Mouse (Mus musculus) myocyte (in vitro differentiated cells): ENCODE measurements around the gene Otop3. TPM values are rescaled to one million over a fixed set of nuclear protein-coding genes. Genes with fewer than 3 reads are reported as not detected.
A peak's percentile ranks its signal among the peaks of the same experiment; 100 is the strongest.

Source experiments
- H3K27me3 ChIP-seq: one replicate; pipeline ENCODE4 v1.6.1; 2011; ENCODE audit not compliant: control insufficient read depth, insufficient read depth, insufficient read length
- H3K36me3 ChIP-seq: one replicate; pipeline ENCODE4 v1.6.1; 2011; ENCODE audit not compliant: control insufficient read depth, insufficient read depth
- H3K4me2 ChIP-seq: one replicate; pipeline ENCODE4 v1.6.1; 2011; ENCODE audit warnings: low read depth, control low read depth
- H3K4me3 ChIP-seq: one replicate; pipeline ENCODE4 v1.5.1; 2011; ENCODE audit warnings: mild to moderate bottlenecking, control low read depth, moderate library complexity
- H3K79me2 ChIP-seq: one replicate; pipeline ENCODE4 v1.6.1; 2011; ENCODE audit not compliant: control insufficient read depth, insufficient read depth
- H3ac ChIP-seq: one replicate; pipeline ENCODE4 v1.6.1; 2011; ENCODE audit not compliant: control insufficient read depth, insufficient read length
- CEBPB ChIP-seq: IDR thresholded peaks from 2 replicates; pipeline ENCODE4 v1.6.1; 2011; ENCODE audit warnings: mild to moderate bottlenecking, moderate library complexity; ENCODE audit not compliant: poor library complexity, insufficient read depth, severe bottlenecking
- E2F4 ChIP-seq: IDR thresholded peaks from one replicate; pipeline ENCODE4 v1.6.1; 2011; ENCODE audit warnings: mild to moderate bottlenecking, control low read depth, moderate library complexity; ENCODE audit not compliant: insufficient read depth
- MAX ChIP-seq: IDR thresholded peaks from one replicate; pipeline ENCODE4 v1.6.1; 2011; ENCODE audit warnings: low read depth, mild to moderate bottlenecking, control low read depth
- MYOD1 ChIP-seq, 3 experiments: IDR thresholded peaks; one replicate each; pipeline ENCODE4 v1.6.1; 2011; ENCODE audit warnings: control low read depth in 2 of 3, low read depth in 2 of 3, mild to moderate bottlenecking in 2 of 3, moderate library complexity in 1 of 3; ENCODE audit not compliant: insufficient read length in 2 of 3, control insufficient read depth in 1 of 3
- MYOG ChIP-seq, 3 experiments: IDR thresholded peaks; one replicate each; pipeline ENCODE4 v1.6.1; 2011; ENCODE audit warnings: control low read depth in 2 of 3, low read depth in 2 of 3, mild to moderate bottlenecking in 2 of 3; ENCODE audit not compliant: insufficient read length in 2 of 3, control insufficient read depth in 1 of 3, insufficient read depth in 1 of 3
- POLR2A ChIP-seq: IDR thresholded peaks from one replicate; pipeline ENCODE4 v1.6.1; 2011; ENCODE audit warnings: low read depth, mild to moderate bottlenecking, control low read depth, moderate library complexity; ENCODE audit not compliant: insufficient read length
- POLR2AphosphoS2 ChIP-seq: IDR thresholded peaks from one replicate; pipeline ENCODE4 v1.6.1; 2011; ENCODE audit warnings: low read depth, control low read depth; ENCODE audit not compliant: insufficient read length
- REST ChIP-seq: IDR thresholded peaks from one replicate; pipeline ENCODE4 v1.6.1; 2011; ENCODE audit warnings: mild to moderate bottlenecking, control low read depth, moderate library complexity; ENCODE audit not compliant: insufficient read depth, insufficient read length
- SRF ChIP-seq: IDR thresholded peaks from one replicate; pipeline ENCODE4 v1.6.1; 2011; ENCODE audit warnings: low read depth; ENCODE audit not compliant: control insufficient read depth, insufficient read length
- TCF12 ChIP-seq: IDR thresholded peaks from one replicate; pipeline ENCODE4 v1.6.1; 2011; ENCODE audit warnings: mild to moderate bottlenecking, control low read depth; ENCODE audit not compliant: poor library complexity, insufficient read depth, severe bottlenecking
- TCF3 ChIP-seq: IDR thresholded peaks from one replicate; pipeline ENCODE4 v1.6.1; 2011; ENCODE audit warnings: low read depth, control low read depth; ENCODE audit not compliant: insufficient read length
- USF1 ChIP-seq: IDR thresholded peaks from one replicate; pipeline ENCODE4 v1.6.1; 2011; ENCODE audit warnings: low read depth, mild to moderate bottlenecking, control low read depth, moderate library complexity
- polyA plus RNA-seq: library from polyadenylated mRNA; unstranded; fragments of >200 nt; fragmentation: generic; extraction: Trizol; gene quantifications from one replicate; pipeline ENCODE4 v1.2.1, GENCODE M21; 2012; ENCODE audit warnings: missing spikeins

Otop3 gene
- polyA plus RNA-seq, 1 experiment: not detected

DNA sequence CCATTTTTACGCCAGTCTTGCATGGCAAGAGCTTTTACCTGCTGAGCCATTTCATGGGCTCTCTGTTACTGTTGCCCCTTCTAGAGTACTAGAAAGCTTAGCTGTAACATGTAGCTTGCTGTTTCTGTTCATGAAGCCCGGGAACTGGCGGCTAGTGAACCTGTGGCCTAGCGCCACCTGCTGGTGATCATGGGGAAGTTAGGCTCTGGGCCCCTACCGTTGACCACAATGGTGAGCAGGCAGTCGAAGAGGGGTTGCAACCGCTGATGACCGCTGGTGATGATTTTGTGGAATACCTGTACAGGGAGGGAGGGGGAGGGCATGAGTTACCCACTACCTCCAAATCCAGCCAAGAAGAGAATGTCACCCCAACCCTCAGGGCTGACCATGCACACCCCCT, 19.7 kb downstream of the Otop3 start:
- no peak overlapping the region for H3ac ChIP-seq
- no peak overlapping the region for H3K4me2 ChIP-seq
- H3K27me3 ChIP-seq: no peaks in the 10 kb centered on the region
- TF ChIP-seq USF1: no peak
- TF ChIP-seq TCF3: no peak
- TF ChIP-seq REST: no peak
- TF ChIP-seq TCF12: no peak
- TF ChIP-seq POLR2AphosphoS2: no peak
- TF ChIP-seq E2F4: no peak
- TF ChIP-seq MYOG (IDR thresholded peaks at IDR 0.05; ENCODE audit: control insufficient read depth in 1 of 3, insufficient read depth in 1 of 3, insufficient read length in 2 of 3, low read depth in 2 of 3): no peak
- no peak for TF ChIP-seq POLR2A
- TF ChIP-seq CEBPB: no peak
- no peak for TF ChIP-seq MYOD1 (IDR thresholded peaks at IDR 0.05; ENCODE audit: control insufficient read depth in 1 of 3, insufficient read length in 2 of 3, low read depth in 2 of 3)
- no peak for TF ChIP-seq MAX
- H3K36me3 ChIP-seq: peaks cover 18% of the 10 kb centered on the region
- H3K79me2 ChIP-seq: no peaks in the 10 kb centered on the region
- no peak overlapping the region for H3K4me3 ChIP-seq

DNA sequence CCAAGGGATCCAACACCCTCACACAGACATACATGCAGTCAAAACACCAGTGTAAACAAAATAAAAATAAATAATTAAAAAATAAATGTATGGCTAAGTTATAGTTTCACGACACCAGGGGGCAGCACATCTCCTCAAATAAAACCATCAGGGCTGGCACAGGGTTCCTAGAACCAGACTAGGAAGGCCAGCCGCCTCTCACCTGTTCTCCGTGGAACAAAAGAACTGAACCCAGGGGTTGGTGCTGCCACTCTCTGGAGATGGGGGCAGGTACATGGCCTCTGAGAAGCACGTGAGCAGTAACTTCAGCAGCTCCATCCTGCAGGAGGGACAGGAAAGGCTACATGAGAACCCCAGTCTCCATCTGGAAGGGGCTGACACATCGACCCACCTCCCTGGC, 23.9 kb downstream of the Otop3 start:
- peaks cover 14% of the 10 kb centered on the region for H3K36me3 ChIP-seq
- TF ChIP-seq USF1 (no peak), TCF12 (no peak), MYOD1 (IDR thresholded peaks at IDR 0.05; ENCODE audit: control insufficient read depth in 1 of 3, insufficient read length in 2 of 3, low read depth in 2 of 3) (peak in 1 of 3 experiments; percentile 6), POLR2AphosphoS2 (no peak)
- H3ac ChIP-seq: no peak overlapping the region

DNA sequence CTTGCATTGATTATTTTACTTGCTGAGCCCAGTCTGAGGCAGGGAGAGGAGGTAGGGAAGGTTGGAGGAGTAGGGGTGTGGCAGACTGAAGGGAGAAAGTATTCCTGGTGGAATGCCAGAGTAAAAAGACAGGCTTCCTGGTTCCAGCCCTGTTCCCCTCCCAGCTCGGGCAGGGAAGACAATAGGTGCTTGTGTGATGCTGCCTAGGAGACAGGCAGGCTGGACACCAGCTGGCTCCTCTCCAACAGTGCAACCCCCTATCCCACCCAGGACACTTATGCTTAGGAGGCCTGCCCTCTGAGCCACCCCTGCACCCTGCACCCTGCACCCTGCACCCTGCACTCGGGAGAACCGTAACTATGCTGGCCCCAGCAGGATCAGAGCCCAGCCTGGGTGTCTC, 24.8 kb downstream of the Otop3 start:
- Histone ChIP-seq H3K79me2 (peaks cover 1% of the 10 kb centered on the region), H3ac (no peak overlapping the region)
- no peak for TF ChIP-seq TCF12
- no peak for TF ChIP-seq MAX
- no peak for TF ChIP-seq TCF3
- no peak for TF ChIP-seq MYOD1 (IDR thresholded peaks at IDR 0.05; ENCODE audit: control insufficient read depth in 1 of 3, insufficient read length in 2 of 3, low read depth in 2 of 3)
- no peak for TF ChIP-seq MYOG (IDR thresholded peaks at IDR 0.05; ENCODE audit: control insufficient read depth in 1 of 3, insufficient read depth in 1 of 3, insufficient read length in 2 of 3, low read depth in 2 of 3)
- no peak for TF ChIP-seq SRF
- no peak for TF ChIP-seq POLR2AphosphoS2
- TF ChIP-seq REST: no peak
- no peak for TF ChIP-seq E2F4
- no peak for TF ChIP-seq CEBPB
- no peak for TF ChIP-seq POLR2A
- TF ChIP-seq USF1: no peak

More for the DNA sequence above, 23.9 kb downstream of the Otop3 start:
- Histone ChIP-seq H3K4me2 (no peak overlapping the region), H3K4me3 (no peak overlapping the region), H3K27me3 (no peaks in the 10 kb centered on the region), H3K79me2 (no peaks in the 10 kb centered on the region)

DNA sequence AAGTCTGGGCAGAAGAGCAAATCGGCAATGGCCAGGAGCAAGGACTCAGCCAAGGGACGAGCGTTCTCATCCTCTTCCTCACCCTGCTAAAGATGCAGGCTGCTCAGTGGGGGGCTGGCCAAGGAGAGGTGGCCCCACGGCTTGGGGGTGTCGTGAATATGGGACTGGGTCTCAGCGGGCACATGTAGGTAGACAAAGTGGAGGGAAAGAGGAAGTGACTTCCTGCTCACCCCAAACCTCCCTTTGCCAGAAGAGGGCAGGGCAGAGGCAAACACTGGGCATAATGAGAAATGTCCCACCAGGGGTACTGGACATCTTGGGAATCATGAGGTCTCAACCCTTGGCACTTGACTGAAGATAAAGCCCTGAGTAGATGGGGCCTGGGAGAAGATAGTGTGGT, 25.2 kb downstream of the Otop3 start:
- H3K36me3 ChIP-seq: peaks cover 7% of the 10 kb centered on the region
- peaks cover 5% of the 10 kb centered on the region for H3K79me2 ChIP-seq
- no peak overlapping the region for H3ac ChIP-seq
- H3K4me2 ChIP-seq: no peak overlapping the region
- no peaks in the 10 kb centered on the region for H3K27me3 ChIP-seq
- TF ChIP-seq TCF3 (no peak), E2F4 (no peak), TCF12 (no peak), POLR2A (no peak), SRF (no peak), MAX (no peak), MYOG (IDR thresholded peaks at IDR 0.05; ENCODE audit: control insufficient read depth in 1 of 3, insufficient read depth in 1 of 3, insufficient read length in 2 of 3, low read depth in 2 of 3) (no peak), USF1 (no peak), MYOD1 (IDR thresholded peaks at IDR 0.05; ENCODE audit: control insufficient read depth in 1 of 3, insufficient read length in 2 of 3, low read depth in 2 of 3) (no peak), REST (no peak), CEBPB (no peak), POLR2AphosphoS2 (no peak)
- no peak overlapping the region for H3K4me3 ChIP-seq

More for the DNA sequence above, 24.8 kb downstream of the Otop3 start:
- Histone ChIP-seq H3K36me3 (peaks cover 7% of the 10 kb centered on the region), H3K27me3 (no peaks in the 10 kb centered on the region), H3K4me2 (no peak overlapping the region), H3K4me3 (no peak overlapping the region)

DNA sequence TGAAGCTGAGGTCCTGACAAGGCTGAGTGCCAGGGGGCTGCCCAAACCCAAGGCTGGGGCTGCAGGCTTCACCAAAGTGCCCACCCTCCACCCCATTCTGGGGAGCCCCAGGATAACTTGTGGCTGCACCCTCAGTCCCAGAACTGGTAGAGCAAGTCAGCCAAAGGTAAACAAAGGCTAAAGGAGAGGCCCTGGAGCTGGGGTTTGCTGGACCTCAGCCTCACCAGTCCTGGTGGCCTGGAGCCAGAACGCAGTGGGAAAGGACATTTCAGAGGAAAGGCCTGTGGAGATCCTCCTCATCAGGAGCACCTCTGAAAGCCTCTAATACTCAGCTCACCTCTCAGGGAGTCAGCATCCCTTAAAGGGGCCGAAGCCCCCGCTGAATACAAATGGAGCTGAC, 29.6 kb downstream of the Otop3 start:
- no peak overlapping the region for H3ac ChIP-seq
- H3K27me3 ChIP-seq: no peaks in the 10 kb centered on the region
- no peak overlapping the region for H3K4me3 ChIP-seq
- H3K79me2 ChIP-seq: peaks cover 13% of the 10 kb centered on the region
- TF ChIP-seq CEBPB: no peak
- no peak for TF ChIP-seq E2F4
- no peak for TF ChIP-seq POLR2AphosphoS2
- no peak for TF ChIP-seq TCF3
- no peak for TF ChIP-seq TCF12
- no peak for TF ChIP-seq MYOD1 (IDR thresholded peaks at IDR 0.05; ENCODE audit: control insufficient read depth in 1 of 3, insufficient read length in 2 of 3, low read depth in 2 of 3)
- no peak for TF ChIP-seq REST
- TF ChIP-seq MYOG (IDR thresholded peaks at IDR 0.05; ENCODE audit: control insufficient read depth in 1 of 3, insufficient read depth in 1 of 3, insufficient read length in 2 of 3, low read depth in 2 of 3): no peak
- TF ChIP-seq MAX: no peak
- no peak for TF ChIP-seq SRF
- TF ChIP-seq USF1: no peak
- TF ChIP-seq POLR2A: no peak
- H3K36me3 ChIP-seq: no peaks in the 10 kb centered on the region
- no peak overlapping the region for H3K4me2 ChIP-seq
